Mouse (Mus musculus): ENCODE data around the gene Csrnp1.
"Not testable (repeated sequence)": the region's sequence is repeated elsewhere in the genome, so short reads cannot be mapped to it uniquely, and the experiment has no call there.

Csrnp1 gene

DNA sequence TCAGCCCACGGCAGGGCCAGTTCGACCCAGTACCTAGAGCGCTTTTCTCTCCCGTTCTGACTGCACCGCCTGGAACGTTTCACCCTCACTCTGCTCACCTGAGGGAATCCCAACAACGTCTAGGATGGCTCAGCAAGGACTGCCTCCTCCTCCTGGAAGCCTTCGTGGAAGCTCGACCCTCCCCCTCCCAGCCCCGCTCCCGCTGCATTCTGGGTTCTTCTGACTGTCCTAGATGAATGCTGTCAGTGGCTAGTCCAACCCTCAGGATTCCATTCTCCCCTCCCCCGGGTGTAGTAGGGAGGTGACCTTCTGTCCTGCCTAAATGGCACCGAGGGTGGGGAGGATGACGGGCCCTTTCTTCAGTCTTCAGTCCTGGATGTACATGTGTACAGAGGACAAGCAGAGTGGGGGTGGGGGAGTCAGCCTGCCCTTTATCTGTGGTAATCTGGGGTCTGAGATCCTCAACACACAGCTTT is at the start of gene Csrnp1:
Gene Csrnp1, minus strand, starts transcription at position 123 of the 476 bp plus-strand sequence.
- no peak for DNase-seq (ENCODE audit: low spot score)

DNA sequence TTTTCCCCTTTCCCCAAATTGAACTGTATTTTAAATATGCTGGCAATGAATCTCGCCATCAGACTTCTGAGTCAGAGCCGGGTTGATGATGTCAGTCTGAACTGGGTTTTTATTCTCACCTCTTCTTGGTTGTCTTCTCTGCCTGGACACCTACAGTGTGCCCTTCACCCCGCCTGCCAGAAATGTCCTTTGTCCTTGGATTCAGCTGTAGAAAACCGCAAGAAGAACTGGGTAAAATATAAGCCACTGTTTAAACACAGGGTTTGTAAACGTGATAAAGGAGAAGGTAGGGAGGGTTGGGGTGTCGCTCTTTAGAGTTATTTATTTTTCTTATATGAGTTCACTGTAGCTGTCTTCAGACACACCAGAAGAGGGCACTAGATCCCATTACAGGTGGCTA is 48.3 kb upstream of the Csrnp1 start:
- no peak for DNase-seq (ENCODE audit: low spot score)

DNA sequence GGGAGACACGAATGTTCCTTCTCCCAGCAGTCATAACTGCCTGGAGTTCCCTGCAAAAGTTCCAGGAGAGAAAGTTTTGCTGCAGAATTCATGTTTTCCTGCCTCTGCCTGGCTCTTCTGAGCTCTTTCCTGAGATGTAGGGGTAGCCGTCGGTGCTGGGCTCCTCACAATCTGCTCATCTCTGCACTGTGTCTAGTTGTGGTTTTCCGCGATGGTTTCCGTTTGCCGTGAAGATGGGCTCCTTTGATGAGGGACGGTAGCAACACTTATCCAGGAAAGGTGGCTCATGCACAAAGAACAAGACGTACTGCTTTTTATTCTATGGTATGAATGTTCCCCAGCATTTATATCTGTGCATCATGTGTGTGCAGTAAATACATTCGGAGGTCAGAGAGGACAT is 46.0 kb upstream of the Csrnp1 start:
- no peak for DNase-seq (ENCODE audit: low spot score)

DNA sequence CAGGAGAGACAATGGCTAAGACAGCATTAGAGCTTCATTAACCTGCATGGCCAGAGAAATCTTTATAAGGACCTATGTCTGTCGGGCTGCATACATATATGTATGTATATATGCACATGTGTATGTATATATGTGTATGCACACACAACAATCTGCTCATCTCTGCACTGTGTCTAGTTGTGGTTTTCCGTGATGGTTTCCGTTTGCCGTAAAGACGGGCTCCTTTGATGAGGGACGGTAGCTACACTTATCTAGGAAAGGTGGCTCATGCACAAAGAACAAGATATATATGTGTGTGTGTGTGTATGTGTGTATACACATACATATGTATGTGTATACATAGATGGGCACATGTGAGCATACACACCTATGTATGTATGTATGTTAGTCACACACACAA is 45.4 kb upstream of the Csrnp1 start:
- DNase-seq (ENCODE audit: low spot score) = no peak

DNA sequence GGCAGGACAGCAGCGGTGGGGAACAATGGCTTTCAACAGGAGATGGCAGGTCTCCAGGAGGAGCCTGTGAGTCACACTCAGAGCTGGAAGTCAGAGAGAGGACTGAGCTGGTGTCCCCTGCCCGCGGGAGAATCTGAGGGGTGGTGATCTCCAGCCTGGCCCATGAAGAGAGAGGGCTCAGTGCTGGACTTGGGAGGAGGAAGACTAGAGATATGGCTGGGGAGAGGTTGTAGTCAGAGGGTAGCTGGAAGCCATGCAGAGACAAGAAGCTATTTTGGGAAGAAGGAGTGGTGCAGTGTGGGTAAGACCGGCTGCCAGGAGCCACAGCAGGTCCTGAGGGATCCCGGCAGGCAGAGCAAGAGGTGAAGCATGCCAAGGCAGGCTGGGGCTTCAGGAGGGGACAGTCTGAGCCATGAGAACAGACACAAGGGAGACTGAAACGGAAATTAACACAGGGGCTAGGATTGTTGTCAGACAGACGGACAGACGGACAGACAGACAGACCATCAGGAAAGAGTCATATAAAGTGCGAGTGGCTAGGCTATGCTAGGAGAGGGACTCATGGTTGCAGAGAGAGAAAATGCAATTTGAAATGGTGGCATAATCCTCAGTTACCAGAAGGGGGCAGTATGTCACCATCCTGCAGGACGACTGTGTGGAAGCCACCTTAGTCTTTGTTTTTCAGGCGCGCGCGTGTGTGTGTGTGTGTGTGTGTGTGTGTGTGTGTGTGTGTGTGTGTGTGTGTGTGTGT is 43.1 kb upstream of the Csrnp1 start:
- DNase-seq (ENCODE audit: low spot score) = no peak

DNA sequence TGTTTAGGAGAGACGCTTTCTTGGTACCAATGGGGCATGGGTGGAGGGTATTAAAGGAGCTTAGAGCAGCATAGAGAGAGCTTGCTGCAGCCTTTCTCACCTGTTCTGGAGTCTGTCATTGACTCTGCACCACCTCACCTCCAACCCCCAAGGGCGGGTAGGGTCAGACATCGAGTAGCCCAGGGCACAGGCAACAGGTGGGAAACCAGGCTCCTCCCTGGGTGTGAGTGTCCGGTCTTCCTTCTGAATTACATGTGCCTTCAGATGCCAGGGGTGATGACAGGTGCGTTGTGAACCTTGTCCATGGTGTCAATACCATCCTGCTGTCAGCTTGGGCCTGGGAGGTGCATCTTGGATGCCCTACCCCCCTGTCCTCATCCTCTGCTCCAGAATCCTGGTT is 40.2 kb upstream of the Csrnp1 start:
- no peak for DNase-seq (ENCODE audit: low spot score)

DNA sequence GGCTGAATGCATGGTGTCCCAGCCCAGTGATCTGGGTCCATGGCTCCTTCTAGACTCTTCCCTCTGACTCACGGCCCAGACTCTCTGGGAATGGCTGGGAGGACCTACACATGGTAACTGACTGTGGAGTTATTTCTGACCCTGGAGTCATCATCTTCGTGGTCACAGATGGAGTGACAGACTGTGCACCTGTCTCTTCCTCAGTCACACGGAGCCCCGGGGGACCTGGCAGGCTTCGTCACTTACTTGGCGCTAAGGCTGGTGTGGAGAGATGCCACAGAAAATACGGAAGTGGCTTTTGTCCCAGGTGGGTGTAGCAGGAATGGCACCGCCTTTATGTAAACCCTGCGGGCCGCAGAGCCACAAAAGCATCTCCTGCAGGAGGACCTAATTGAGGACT is 39.7 kb upstream of the Csrnp1 start:
- no peak for DNase-seq (ENCODE audit: low spot score)

DNA sequence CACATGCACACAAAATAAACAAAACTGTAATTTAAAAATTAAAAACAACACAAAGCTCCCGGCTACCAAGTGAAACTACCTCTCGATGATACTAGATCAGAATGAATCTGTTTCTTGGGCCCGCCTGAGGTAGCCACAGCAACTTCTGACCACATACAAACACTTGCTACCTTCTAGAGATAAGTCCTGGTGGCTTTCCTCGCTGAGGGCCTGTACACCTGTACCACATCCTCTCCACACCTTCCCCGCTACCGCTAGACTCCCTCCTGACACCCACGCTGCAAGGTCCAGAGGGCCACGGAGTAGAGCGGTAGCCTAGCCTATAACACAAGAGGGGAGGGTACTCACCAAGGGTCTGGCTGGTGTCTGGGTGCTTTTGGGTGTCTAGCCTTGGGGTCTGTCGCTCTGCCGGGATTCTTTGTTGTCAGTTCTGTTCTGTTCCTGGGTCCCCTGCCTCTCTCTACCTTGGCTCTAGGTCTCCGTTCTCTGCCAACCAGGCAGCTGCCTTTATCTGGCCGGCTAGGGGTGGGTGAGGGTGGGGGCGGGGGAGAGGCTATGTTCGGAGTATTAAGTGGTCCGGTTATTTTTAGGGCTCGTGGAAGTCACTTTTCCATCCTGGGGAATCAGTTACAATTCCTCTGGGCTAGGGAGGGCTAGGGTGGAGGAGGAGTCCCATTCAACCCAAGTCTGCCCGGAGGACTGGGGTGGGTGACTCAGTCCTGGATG is 38.8 kb upstream of the Csrnp1 start, which contains the start of gene Xirp1:
Gene Xirp1, minus strand, starts transcription at position 513 of the 726 bp plus-strand sequence.
- DNase-seq (ENCODE audit: low spot score) = no peak

DNA sequence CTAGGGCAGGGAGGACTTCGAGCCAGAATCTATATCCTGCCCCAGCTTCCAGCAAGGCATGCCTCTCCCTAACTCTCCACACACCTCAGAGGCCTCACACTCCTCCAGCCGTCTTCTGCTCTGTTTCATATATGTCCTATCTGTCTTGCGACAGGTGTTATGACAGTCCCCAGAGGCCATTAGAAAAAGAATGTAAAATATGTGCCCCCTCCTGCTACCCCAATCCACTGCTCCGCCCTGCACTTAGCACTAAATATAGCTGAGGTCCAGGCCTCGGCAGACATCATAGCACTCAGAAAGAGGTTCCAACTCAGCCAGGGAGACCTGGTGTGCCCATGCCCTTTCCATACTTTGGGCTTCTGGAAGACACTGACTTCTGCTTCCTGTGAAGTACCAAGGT is 36.7 kb upstream of the Csrnp1 start:
- no peak for DNase-seq (ENCODE audit: low spot score)

DNA sequence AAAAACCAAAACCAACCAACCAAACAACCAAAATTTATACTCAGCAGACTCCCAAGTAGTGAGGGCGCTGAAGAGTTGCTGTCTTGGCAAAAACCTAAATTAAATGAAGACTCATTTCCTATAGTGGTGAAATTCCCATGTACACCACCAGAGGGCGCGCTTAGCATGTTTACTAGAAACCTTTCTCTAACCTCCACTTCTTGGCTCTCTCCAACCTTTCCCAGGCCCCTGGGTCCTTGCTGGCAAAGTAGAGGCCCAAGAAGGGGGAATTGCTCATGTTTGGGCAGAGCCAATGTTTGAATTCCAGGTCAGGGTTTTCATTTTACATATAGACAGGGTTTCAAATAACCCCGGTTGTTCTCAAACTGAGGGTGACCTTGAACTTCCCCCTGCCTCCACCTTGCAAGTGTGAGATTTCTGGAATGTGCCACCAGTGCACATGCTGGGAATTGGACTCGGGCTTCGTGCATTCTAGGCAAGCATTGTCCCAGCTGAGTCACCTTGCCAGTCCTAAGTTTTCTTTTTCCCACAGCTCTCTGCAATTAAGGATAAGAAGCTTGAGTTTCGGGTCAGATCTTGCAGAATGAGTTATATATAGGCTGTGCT is 35.9 kb upstream of the Csrnp1 start:
- peak; percentile 81 for DNase-seq (ENCODE audit: low spot score)

DNA sequence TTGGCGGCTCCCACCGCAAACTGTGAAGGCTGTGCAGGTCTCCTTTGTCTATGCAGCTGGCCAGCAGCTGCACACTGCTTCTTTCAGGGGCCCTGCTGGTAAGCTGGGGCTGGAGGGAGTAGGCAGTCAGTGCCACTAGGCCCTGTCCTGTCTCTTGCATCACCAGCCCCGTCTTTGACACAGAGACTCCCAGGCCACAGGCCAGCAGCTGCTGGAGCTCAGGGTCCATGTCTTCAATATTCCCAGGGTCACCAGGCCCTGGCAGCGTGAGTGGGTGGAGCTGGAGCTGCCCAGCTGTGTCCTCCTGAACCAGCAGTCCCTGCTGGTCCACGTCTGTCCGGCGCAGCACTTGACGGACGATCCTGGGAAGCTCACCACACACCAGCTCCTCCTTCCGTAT is 32.5 kb upstream of the Csrnp1 start:
- no peak for DNase-seq (ENCODE audit: low spot score)

DNA sequence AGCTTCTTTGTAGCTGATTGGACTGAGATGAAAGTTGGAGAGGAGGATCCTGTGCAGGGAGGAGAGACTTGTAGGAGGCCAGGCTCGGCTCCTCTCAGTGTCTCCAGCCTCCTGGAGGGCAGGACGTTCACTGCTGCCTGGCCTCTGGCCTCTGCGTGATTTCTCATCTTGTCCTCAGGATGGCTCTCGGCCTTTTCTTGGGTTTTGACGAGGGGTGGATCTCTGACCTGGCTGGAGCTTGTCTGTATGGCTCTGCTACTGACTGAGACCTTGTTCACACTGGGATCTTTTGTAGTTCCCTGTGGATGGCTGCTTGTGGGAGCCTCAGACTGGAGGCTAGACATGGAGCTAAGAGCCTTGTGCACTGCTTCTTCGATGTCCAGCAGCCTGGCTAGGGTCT is 30.4 kb upstream of the Csrnp1 start:
- DNase-seq (ENCODE audit: low spot score) = no peak

DNA sequence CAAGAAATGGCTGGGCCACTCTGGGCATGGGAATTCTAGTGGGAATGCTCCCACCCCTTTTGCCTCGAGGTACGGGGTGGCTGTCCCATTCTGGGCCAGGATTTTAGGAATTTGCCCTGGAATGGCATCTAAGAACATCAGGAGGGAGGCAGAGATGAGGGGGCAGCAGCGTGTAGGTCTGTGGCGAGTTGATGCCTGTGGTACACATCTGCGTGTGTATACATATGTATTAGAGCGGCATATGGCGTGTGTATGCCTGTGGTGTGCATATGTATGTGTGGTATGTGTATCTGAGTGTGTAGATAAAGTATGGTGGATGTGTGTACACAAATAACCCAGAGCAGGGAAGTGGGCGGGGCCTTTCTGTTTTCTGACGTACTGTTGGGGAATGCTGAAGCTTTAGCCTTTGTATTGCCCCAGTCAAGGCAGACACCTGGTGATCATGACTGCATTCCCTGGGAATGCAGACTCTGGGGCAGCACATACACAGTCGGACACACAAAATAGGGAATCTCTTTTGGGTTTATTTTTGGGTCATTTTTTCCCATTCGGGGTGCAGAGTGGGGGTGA is 28.9 kb upstream of the Csrnp1 start:
- DNase-seq (ENCODE audit: low spot score) = no peak

DNA sequence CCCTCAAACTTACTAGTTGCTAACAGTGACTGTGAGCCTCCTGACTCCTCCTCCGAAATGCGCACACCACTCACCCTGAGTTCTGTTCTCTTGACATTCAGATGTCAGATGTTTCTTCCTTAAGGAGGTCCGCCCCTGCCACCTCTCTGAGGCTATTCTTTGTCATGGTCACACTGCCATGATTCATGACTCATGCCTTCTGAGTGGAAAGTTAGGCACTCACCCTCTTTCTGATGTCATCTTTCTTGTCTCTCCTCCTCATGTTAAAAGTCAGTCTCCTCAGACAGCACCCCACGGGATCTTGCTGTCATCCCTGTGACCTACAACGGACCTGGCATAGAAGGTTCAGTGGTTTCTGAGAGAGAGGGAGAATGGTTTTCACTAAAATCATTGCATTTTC is 28.3 kb upstream of the Csrnp1 start:
- no peak for DNase-seq (ENCODE audit: low spot score)

DNA sequence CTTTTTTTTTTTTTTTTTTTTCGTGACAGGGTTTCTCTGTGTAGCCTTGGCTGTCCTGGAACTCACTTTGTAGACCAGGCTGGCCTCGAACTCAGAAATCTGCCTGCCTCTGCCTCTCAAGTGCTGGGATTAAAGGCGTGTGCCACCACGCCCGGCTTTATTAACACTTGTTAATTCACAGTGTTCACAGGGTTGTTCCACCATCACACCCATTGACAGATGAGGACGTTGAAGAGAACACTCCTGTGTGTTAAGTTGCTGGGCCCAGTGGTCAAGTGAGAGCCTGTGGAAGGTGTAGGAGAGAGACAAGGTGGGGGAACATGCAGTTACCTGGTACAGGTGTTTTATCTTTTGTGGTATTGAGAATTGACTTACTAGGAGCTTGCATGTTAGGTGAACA is 27.7 kb upstream of the Csrnp1 start:
- not testable (repeated sequence) for DNase-seq (ENCODE audit: low spot score)

DNA sequence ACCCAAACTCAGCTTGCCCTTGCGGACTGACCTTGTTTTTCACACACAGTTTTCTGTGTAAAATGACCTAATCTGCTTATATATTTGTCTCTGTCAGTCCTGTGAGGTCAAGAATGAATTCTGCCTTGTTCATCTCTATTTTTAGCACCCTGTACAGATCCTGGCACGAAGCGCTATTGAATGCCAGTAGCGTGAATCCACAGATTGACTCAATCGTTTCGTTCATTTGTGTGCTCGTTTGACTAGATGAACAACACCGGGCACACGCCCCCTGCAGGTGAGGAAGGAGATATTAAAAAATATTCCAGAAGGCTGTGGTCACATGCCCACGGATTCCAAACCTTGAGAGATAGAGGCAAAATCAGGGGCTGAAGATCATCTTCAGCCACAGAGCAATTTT is 27.1 kb upstream of the Csrnp1 start:
- DNase-seq (ENCODE audit: low spot score) = peak; percentile 73

DNA sequence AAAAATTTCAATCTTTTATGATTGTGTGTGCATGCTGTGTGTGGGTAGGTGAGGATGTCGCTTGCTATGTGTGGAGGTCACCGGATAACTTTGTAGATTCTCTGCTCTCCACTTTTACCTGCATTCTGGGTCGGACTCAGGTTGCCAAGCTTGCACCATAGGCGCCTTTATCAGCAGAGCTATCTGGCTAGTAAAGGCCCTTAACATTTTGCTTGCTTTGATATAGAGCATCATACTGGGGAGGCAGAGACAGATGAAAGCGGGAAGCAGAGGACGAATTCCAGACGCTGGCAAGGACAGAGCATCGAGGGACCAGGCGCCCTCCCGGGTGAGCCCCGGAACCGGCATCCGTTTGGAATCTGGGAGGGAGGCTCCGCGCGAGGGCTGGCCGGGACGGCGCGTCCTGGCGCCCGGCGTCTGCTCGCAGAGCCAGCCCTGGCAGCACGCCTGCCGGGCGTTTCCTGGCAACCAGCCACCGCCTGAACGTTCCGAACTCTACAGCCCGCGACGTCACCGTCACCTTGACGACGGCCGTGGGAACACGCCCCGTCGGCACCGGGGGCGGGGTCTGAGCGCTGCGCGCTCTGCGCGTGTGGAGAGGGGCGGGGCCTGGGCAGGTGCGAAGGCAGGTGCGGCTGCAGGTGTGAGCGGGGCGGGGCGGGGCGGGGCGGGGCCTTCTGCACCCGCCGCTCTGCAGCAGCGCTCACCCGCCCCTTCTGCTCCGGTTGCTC is 26.5 kb upstream of the Csrnp1 start:
- peak; percentile 82 for DNase-seq (ENCODE audit: low spot score)

DNA sequence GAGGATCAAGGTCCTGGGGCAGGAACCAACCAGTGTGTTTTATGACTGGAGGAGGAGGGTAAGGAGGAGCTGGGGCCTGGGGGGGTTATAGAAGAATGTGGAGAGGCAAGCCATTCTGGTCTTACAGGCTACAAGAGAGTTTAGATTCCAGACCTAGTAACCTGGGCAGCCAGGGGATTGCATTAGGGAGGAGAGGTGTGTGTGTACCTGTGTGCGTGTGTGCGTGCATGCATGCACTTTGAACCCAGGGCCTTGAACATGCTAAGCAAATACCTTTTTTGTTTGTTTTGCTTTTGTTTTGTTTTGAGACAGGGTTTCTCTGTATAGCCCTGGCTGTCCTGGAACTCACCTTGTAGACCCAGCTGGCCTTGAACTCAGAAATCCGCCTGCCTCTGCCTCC is 25.4 kb upstream of the Csrnp1 start:
- DNase-seq (ENCODE audit: low spot score) = no peak

DNA sequence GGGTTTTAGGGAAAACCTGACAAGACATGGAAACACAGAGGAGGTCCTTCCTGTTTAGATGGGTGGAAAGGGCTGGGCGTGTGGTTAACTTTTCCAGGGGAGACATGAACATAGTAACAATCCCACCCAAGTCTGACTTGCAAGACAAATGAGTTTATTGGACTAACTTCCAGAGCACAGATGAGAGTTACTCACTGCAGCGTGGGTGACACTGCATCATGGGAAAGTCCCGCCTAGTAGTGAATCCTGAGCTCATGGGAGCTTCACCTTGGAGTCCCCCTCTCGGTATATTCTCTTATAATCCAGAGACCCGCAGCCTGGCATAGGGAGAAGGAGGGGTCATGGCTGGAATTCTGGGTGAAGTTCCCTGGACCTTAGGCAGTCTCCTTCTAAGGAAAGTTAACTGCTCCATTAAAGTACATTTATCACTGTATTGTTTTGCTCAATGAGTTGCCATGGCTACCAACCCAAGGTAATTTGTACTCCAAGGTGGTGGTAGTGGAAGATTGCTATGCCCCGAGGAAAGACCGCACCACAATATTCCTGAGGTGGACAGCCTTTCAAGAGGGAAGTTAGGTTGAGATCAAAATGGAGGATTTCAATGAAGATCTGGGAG is 24.9 kb upstream of the Csrnp1 start:
- DNase-seq (ENCODE audit: low spot score) = no peak

DNA sequence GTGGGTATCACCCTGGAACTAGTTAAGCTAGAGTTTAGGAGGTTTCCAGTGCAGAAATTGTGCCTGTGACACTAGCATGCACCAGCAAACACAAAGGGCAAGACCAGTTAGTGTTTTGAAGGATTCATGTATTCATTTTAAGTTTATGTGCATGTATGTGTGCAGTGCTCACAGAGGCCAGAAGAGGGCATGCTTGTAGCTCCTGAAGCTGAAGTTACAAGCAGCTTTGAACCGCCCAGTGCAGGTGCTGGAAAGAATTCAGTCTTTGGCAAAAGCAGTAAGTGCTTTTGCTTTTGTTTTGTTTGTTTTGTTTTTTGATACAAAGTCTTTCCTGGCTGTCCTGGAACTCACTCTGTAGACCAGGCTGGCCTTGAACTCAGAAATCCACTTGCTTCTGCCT is 23.4 kb upstream of the Csrnp1 start:
- DNase-seq (ENCODE audit: low spot score) = no peak

DNA sequence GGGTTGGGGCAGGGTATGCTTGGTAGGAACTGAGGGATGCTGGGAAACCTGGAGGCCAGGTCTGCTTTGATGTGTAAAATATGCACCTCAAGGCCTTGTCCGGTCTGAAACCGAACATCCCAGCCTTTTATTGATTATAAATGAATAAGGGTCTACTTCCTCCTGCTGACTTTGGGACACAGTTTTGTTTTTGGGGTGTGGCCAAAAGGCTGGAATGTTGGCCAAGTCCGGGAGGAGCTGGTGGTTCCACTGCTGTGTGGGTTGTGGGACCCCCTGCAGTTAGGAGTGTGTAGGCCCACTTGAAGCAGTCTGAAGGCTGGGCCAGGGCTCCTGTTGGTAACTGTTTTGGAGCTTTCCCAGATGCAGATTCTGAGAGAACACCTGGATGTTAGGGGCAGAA is 21.5 kb upstream of the Csrnp1 start:
- DNase-seq (ENCODE audit: low spot score) = no peak

DNA sequence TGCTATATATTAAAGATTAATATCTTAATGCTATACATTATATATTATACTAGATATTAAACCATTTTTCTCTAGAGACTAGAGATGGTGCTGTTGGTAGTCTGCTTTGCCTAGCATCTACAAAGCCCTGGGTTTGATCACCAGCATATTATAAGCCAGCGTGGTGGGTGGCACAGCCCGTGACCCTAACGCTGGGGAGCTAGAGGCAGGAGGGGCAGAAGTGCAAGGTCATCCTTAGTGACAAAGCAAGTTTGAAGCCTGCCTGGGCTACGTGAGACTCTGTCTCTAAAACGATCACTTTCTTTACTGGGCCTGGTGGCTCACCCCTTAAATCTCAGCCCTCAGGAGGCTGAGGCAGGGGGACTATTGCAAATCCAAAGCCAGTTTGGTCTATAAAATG is 18.4 kb upstream of the Csrnp1 start:
- DNase-seq (ENCODE audit: low spot score) = no peak

Measured in layer of hippocampus, adult 9-10 months (tissue).